Mouse (Mus musculus): Measurements from ENCODE around the gene Olfr1028. TPM values are rescaled to one million over a fixed set of nuclear protein-coding genes. Genes with fewer than 3 reads are reported as not detected.

Olfr1028 gene
- polyA plus RNA-seq (2012; rRNA removed) (not detected in 2 replicates), polyA plus RNA-seq (2014; fragmentation: Nextera tagmentation; extraction: Ambion mirVana) (not detected in 2 replicates)

GRCm38 (mm10) chr2:85950137-85950536, at the start of gene Olfr1028:
Gene Olfr1028, plus strand, starts transcription at chr2:85950437.
- Histone ChIP-seq H3K4me1 (replicated peaks; ENCODE audit: control insufficient read depth in 2 of 2, insufficient read depth in 2 of 2, low read length in 1 of 2) (no peaks in the 10 kb centered on the region), H3K4me2 (ENCODE audit: low read depth) (no peak within 1 kb of the TSS), H3K27me3 (ENCODE audit: control insufficient read depth, insufficient read depth, low read length) (no peaks in the 10 kb centered on the region), H3K36me3 (replicated peaks; ENCODE audit: control insufficient read depth, insufficient read depth, low read depth) (no peaks in the 10 kb centered on the region), H3K9ac (replicated peaks) (no peak within 1 kb of the TSS), H3K4me3 (ENCODE audit: insufficient read depth in 1 of 2, low read depth in 2 of 2, low read length in 2 of 2) (no peak within 1 kb of the TSS), H3K9me3 (ENCODE audit: control insufficient read depth, low read length) (no peaks in the 10 kb centered on the region), H3K27ac (no peak within 1 kb of the TSS)
- ATAC-seq (ENCODE audit: insufficient read depth) (no peak), DNase-seq (ENCODE audit: low read depth in 3 of 3, low spot score in 3 of 3) (no peak)
- 28% methylated on average over 1 of the region's 1 CpGs for WGBS (ENCODE audit: insufficient replicate concordance)
- TF ChIP-seq CTCF (IDR thresholded peaks at IDR 0.05; ENCODE audit: low read depth), result no peak
- no peak for TF ChIP-seq EP300 (IDR thresholded peaks at IDR 0.05; ENCODE audit: low read depth)

- Histone ChIP-seq H3K4me3 (ENCODE audit: insufficient read depth in 1 of 2, low read depth in 2 of 2, low read length in 2 of 2) (no peak within 1 kb of the TSS), H3K27ac (no peak within 1 kb of the TSS), H3K4me2 (ENCODE audit: low read depth) (no peak within 1 kb of the TSS), H3K36me3 (replicated peaks; ENCODE audit: control insufficient read depth, insufficient read depth, low read depth) (no peaks in the 10 kb centered on the region), H3K27me3 (ENCODE audit: control insufficient read depth, insufficient read depth, low read length) (no peaks in the 10 kb centered on the region), H3K9ac (replicated peaks) (no peak within 1 kb of the TSS), H3K4me1 (replicated peaks; ENCODE audit: control insufficient read depth in 2 of 2, insufficient read depth in 2 of 2, low read length in 1 of 2) (no peaks in the 10 kb centered on the region), H3K9me3 (ENCODE audit: control insufficient read depth, low read length) (no peaks in the 10 kb centered on the region)
- ATAC-seq (ENCODE audit: insufficient read depth) (no peak), DNase-seq (ENCODE audit: low read depth in 3 of 3, low spot score in 3 of 3) (no peak)
- TF ChIP-seq CTCF (IDR thresholded peaks at IDR 0.05; ENCODE audit: low read depth) (no peak), EP300 (IDR thresholded peaks at IDR 0.05; ENCODE audit: low read depth) (no peak)
- 68% methylated on average over 3 of the region's 3 CpGs for WGBS (ENCODE audit: insufficient replicate concordance)
Measured at GRCm38 (mm10) chr2:85904952-85905351, 45.3 kb upstream of the Olfr1028 start, which contains the start of gene Olfr1024. Gene Olfr1024, minus strand, starts transcription at chr2:85905052.

- Histone ChIP-seq H3K4me1 (replicated peaks; ENCODE audit: control insufficient read depth in 2 of 2, insufficient read depth in 2 of 2, low read length in 1 of 2) (no peaks in the 10 kb centered on the region), H3K9me3 (ENCODE audit: control insufficient read depth, low read length) (no peaks in the 10 kb centered on the region), H3K36me3 (replicated peaks; ENCODE audit: control insufficient read depth, insufficient read depth, low read depth) (no peaks in the 10 kb centered on the region), H3K27ac (no peak overlapping the region), H3K9ac (replicated peaks) (no peak overlapping the region), H3K4me2 (ENCODE audit: low read depth) (no peak overlapping the region), H3K27me3 (ENCODE audit: control insufficient read depth, insufficient read depth, low read length) (no peaks in the 10 kb centered on the region), H3K4me3 (ENCODE audit: insufficient read depth in 1 of 2, low read depth in 2 of 2, low read length in 2 of 2) (no peak overlapping the region)
- ATAC-seq (ENCODE audit: insufficient read depth), result no peak
- no peak for DNase-seq (ENCODE audit: low read depth in 3 of 3, low spot score in 3 of 3)
- TF ChIP-seq EP300 (IDR thresholded peaks at IDR 0.05; ENCODE audit: low read depth) (no peak), CTCF (IDR thresholded peaks at IDR 0.05; ENCODE audit: low read depth) (no peak)
Measured at GRCm38 (mm10) chr2:85913197-85913596, 37.0 kb upstream of the Olfr1028 start.

GRCm38 (mm10) chr2:85914893-85915292, 35.3 kb upstream of the Olfr1028 start, which contains the start of gene Olfr1025-ps1:
Gene Olfr1025-ps1, plus strand, starts transcription at chr2:85915193.
- no peak within 1 kb of the TSS for H3K27ac ChIP-seq
- H3K4me3 ChIP-seq (ENCODE audit: insufficient read depth in 1 of 2, low read depth in 2 of 2, low read length in 2 of 2), result no peak within 1 kb of the TSS
- DNase-seq (ENCODE audit: low read depth in 3 of 3, low spot score in 3 of 3), result no peak
- H3K9ac ChIP-seq (replicated peaks), result no peak within 1 kb of the TSS
- H3K4me2 ChIP-seq (ENCODE audit: low read depth), result no peak within 1 kb of the TSS
- WGBS (ENCODE audit: insufficient replicate concordance), result 18% methylated on average over 1 of the region's 1 CpGs
- ATAC-seq (ENCODE audit: insufficient read depth), result no peak
- TF ChIP-seq EP300 (IDR thresholded peaks at IDR 0.05; ENCODE audit: low read depth), result no peak
- TF ChIP-seq CTCF (IDR thresholded peaks at IDR 0.05; ENCODE audit: low read depth), result no peak
- H3K36me3 ChIP-seq (replicated peaks; ENCODE audit: control insufficient read depth, insufficient read depth, low read depth), result no peaks in the 10 kb centered on the region
- H3K4me1 ChIP-seq (replicated peaks; ENCODE audit: control insufficient read depth in 2 of 2, insufficient read depth in 2 of 2, low read length in 1 of 2), result no peaks in the 10 kb centered on the region
- H3K9me3 ChIP-seq (ENCODE audit: control insufficient read depth, low read length), result no peaks in the 10 kb centered on the region
- H3K27me3 ChIP-seq (ENCODE audit: control insufficient read depth, insufficient read depth, low read length), result no peaks in the 10 kb centered on the region

- Histone ChIP-seq H3K36me3 (replicated peaks; ENCODE audit: control insufficient read depth, insufficient read depth, low read depth) (no peaks in the 10 kb centered on the region), H3K9ac (replicated peaks) (no peak within 1 kb of the TSS), H3K27ac (no peak within 1 kb of the TSS), H3K9me3 (ENCODE audit: control insufficient read depth, low read length) (no peaks in the 10 kb centered on the region), H3K27me3 (ENCODE audit: control insufficient read depth, insufficient read depth, low read length) (no peaks in the 10 kb centered on the region), H3K4me1 (replicated peaks; ENCODE audit: control insufficient read depth in 2 of 2, insufficient read depth in 2 of 2, low read length in 1 of 2) (no peaks in the 10 kb centered on the region), H3K4me3 (ENCODE audit: insufficient read depth in 1 of 2, low read depth in 2 of 2, low read length in 2 of 2) (no peak within 1 kb of the TSS), H3K4me2 (ENCODE audit: low read depth) (no peak within 1 kb of the TSS)
- DNase-seq (ENCODE audit: low read depth in 3 of 3, low spot score in 3 of 3) (no peak), ATAC-seq (ENCODE audit: insufficient read depth) (no peak)
- WGBS (ENCODE audit: insufficient replicate concordance), result 66% methylated on average over 3 of the region's 3 CpGs
- TF ChIP-seq CTCF (IDR thresholded peaks at IDR 0.05; ENCODE audit: low read depth), result no peak
- no peak for TF ChIP-seq EP300 (IDR thresholded peaks at IDR 0.05; ENCODE audit: low read depth)
Measured at GRCm38 (mm10) chr2:85921258-85921657, 29.0 kb upstream of the Olfr1028 start, which contains the start of gene Olfr1026. Gene Olfr1026, plus strand, starts transcription at chr2:85921558.

All from liver, embryonic 14.5 days (tissue).